Mouse (Mus musculus) ES-E14 (cell line): ENCODE data around the gene Scrt2. TPM values are rescaled to one million over a fixed set of nuclear protein-coding genes. Genes with fewer than 3 reads are reported as not detected.

Source experiments
- DNase-seq: peaks from one replicate; pipeline ENCODE4 v3.0.0-alpha.2; 2013; ENCODE audit warnings: low read depth, low spot score
- H3K27ac ChIP-seq: 2 replicates; pipeline ENCODE4 v1.5.1; 2012; ENCODE audit warnings: low read depth, mild to moderate bottlenecking, low read length, moderate library complexity, mixed read lengths; ENCODE audit not compliant: poor library complexity, insufficient read depth, severe bottlenecking
- H3K36me3 ChIP-seq: 2 replicates; pipeline ENCODE4 v1.6.1; 2012; ENCODE audit warnings: mild to moderate bottlenecking, low read length, moderate library complexity, mixed read lengths; ENCODE audit not compliant: control insufficient read depth, poor library complexity, insufficient read depth, severe bottlenecking
- H3K4me1 ChIP-seq, 2 experiments: fragments of 150-350 bp in 1 of 2; sonication (generic) in 1 of 2; 2 replicates each; pipeline ENCODE4 v1.6.1; 2012; ENCODE audit warnings: low read length in 2 of 2, mild to moderate bottlenecking in 1 of 2, mixed read lengths in 1 of 2; ENCODE audit not compliant: control insufficient read depth in 2 of 2, insufficient read depth in 2 of 2, poor library complexity in 1 of 2
- H3K4me3 ChIP-seq, 2 experiments: fragments of 150-350 bp in 1 of 2; sonication (generic) in 1 of 2; 2 replicates each; pipeline ENCODE4 v1.5.1; 2012; ENCODE audit warnings: low read length in 2 of 2, low read depth in 1 of 2, mild to moderate bottlenecking in 1 of 2, mixed read lengths in 1 of 2; ENCODE audit not compliant: insufficient read depth in 1 of 2, poor library complexity in 1 of 2, severe bottlenecking in 1 of 2
- H3K9ac ChIP-seq: 2 replicates; pipeline ENCODE4 v1.6.1; 2012; ENCODE audit warnings: low read depth, mild to moderate bottlenecking, low read length, mixed read lengths; ENCODE audit not compliant: poor library complexity, insufficient read depth, severe bottlenecking
- H3K9me3 ChIP-seq: fragments of 150-350 bp; sonication (generic); 2 replicates; pipeline ENCODE4 v1.6.1; 2012; ENCODE audit warnings: low read depth, mild to moderate bottlenecking, low read length; ENCODE audit not compliant: control insufficient read depth, insufficient read depth
- CHD2 ChIP-seq: IDR thresholded peaks from 2 replicates; pipeline ENCODE4 v1.6.1; 2014; ENCODE audit warnings: mild to moderate bottlenecking, low read depth, low read length, inconsistent platforms
- HCFC1 ChIP-seq: IDR thresholded peaks from 2 replicates; pipeline ENCODE4 v1.6.1; 2012; ENCODE audit warnings: low read length, inconsistent platforms, borderline replicate concordance; ENCODE audit not compliant: insufficient read depth
- MAFK ChIP-seq: IDR thresholded peaks from 2 replicates; pipeline ENCODE4 v1.6.1; 2014; ENCODE audit warnings: mild to moderate bottlenecking, low read depth, low read length, inconsistent platforms; ENCODE audit not compliant: insufficient read depth
- ZC3H11A ChIP-seq: IDR thresholded peaks from 2 replicates; pipeline ENCODE4 v1.6.1; 2012; ENCODE audit warnings: low read depth, mild to moderate bottlenecking, inconsistent platforms, low read length, borderline replicate concordance
- ZNF384 ChIP-seq: IDR thresholded peaks from 2 replicates; pipeline ENCODE4 v1.6.1; 2012; ENCODE audit warnings: low read depth, low read length, inconsistent platforms
- in situ Hi-C, 2 experiments: fragments of 600-800 bp; cut with MboI; formaldehyde crosslinking; loops; one replicate each; pipeline ENCODE4 v1.15.1; 2025; ENCODE audit warnings: low sequenced_read_pairs in 2 of 2, inconsistent platforms in 1 of 2; ENCODE audit not compliant: unreplicated experiment in 2 of 2
- total RNA-seq: library from RNA; depleted of rRNA; stranded (reverse); fragments of 300-350 nt; gene quantifications from 2 replicates; pipeline ENCODE4 v1.2.3, GENCODE M21; 2012

Scrt2 gene
- total RNA-seq, 1 experiment = 0.04 TPM

- Histone ChIP-seq H3K27ac (no peak overlapping the region), H3K9ac (no peak overlapping the region), H3K36me3 (peaks cover 10% of the 10 kb centered on the region), H3K9me3 (no peaks in the 10 kb centered on the region), H3K4me1 (peaks cover 6 to 16% of the 10 kb centered on the region in 2 experiments; a peak in 3 of 4 replicates), H3K4me3 (peak overlapping the region in 1 of 2 experiments; percentile 67; a peak in 1 of 4 replicates)
- in situ Hi-C loops = no loop called here
- no peak for TF ChIP-seq CHD2
- no peak for TF ChIP-seq MAFK
- TF ChIP-seq ZC3H11A = no peak
- no peak for TF ChIP-seq ZNF384
- TF ChIP-seq HCFC1 = no peak
- DNase-seq = no peak
These were observed 60.2 kb downstream of the Scrt2 start for GRCm38 (mm10) chr2:152141491-152141890.

- H3K4me1 ChIP-seq = peaks cover 6 to 16% of the 10 kb centered on the region in 2 experiments; a peak in 3 of 4 replicates
- peak overlapping the region; percentile 30; the same call in 1 of the 2 replicates for H3K9ac ChIP-seq
- peak overlapping the region; percentile 67 to 80 for H3K4me3 ChIP-seq
- no peak for DNase-seq
- no peaks in the 10 kb centered on the region for H3K9me3 ChIP-seq
- no peak overlapping the region for H3K27ac ChIP-seq
- in situ Hi-C loops = no loop called here
- H3K36me3 ChIP-seq = peaks cover 15% of the 10 kb centered on the region
- no peak for TF ChIP-seq ZNF384
- TF ChIP-seq CHD2 = no peak
- no peak for TF ChIP-seq HCFC1
- no peak for TF ChIP-seq ZC3H11A
- no peak for TF ChIP-seq MAFK
These were observed 60.7 kb downstream of the Scrt2 start for GRCm38 (mm10) chr2:152142046-152142445.

GRCm38 (mm10) chr2:152142571-152142970, 61.2 kb downstream of the Scrt2 start:
- H3K36me3 ChIP-seq = peaks cover 15% of the 10 kb centered on the region
- peaks cover 6 to 16% of the 10 kb centered on the region in 2 experiments; a peak in 3 of 4 replicates for H3K4me1 ChIP-seq
- DNase-seq = no peak
- no peaks in the 10 kb centered on the region for H3K9me3 ChIP-seq
- in situ Hi-C loops = no loop called here
- H3K4me3 ChIP-seq = peak overlapping the region; percentile 67 to 80
- no peak overlapping the region for H3K27ac ChIP-seq
- H3K9ac ChIP-seq = no peak overlapping the region
- TF ChIP-seq ZC3H11A (no peak), HCFC1 (no peak), MAFK (no peak), CHD2 (no peak), ZNF384 (no peak)

GRCm38 (mm10) chr2:152143279-152144157, 62.2 kb downstream of the Scrt2 start, which contains the start of gene Tcf15:
Gene Tcf15 (plus strand): TSS chr2:152143561.
- H3K9me3 ChIP-seq = no peaks in the 10 kb centered on the region
- H3K4me3 ChIP-seq = peak within 1 kb of the TSS; percentile 67 to 80
- TF ChIP-seq ZNF384 = no peak
- no peak for TF ChIP-seq ZC3H11A
- TF ChIP-seq MAFK = no peak
- DNase-seq = peak; percentile 70
- peak within 1 kb of the TSS; percentile 91 for H3K9ac ChIP-seq
- no peak within 1 kb of the TSS for H3K27ac ChIP-seq
- H3K36me3 ChIP-seq = peaks cover 17% of the 10 kb centered on the region
- in situ Hi-C loops = no loop called here
- H3K4me1 ChIP-seq = peaks cover 6 to 16% of the 10 kb centered on the region in 2 experiments; a peak in 3 of 4 replicates
